Mouse (Mus musculus) brown adipose tissue, adult 24 weeks (tissue): ENCODE measurements around the gene Adam19. TPM values are rescaled to one million over a fixed set of nuclear protein-coding genes. Genes with fewer than 3 reads are reported as not detected.

Experiments used
- H3K27ac ChIP-seq: fragments of 200-500 bp; replicated peaks from 2 replicates; pipeline ENCODE4 v1.5.1; 2012; ENCODE audit warnings: low read depth, mild to moderate bottlenecking, low read length
- H3K4me1 ChIP-seq: fragments of 200-500 bp; 2 replicates; pipeline ENCODE4 v1.6.1; 2012; ENCODE audit warnings: low read length, mixed read lengths; ENCODE audit not compliant: control insufficient read depth, insufficient read depth, insufficient read length
- H3K4me3 ChIP-seq: fragments of 200-500 bp; 2 replicates; pipeline ENCODE4 v1.5.1; 2012; ENCODE audit warnings: low read depth, mild to moderate bottlenecking, low read length, moderate library complexity; ENCODE audit not compliant: insufficient read depth
- polyA plus RNA-seq: library from polyadenylated mRNA; stranded (reverse); fragments of >200 nt; gene quantifications from 2 replicates; pipeline ENCODE4 v1.2.4, GENCODE M21; 2012; ENCODE audit not compliant: missing spikeins, insufficient read depth, insufficient read length

Adam19 gene
- polyA plus RNA-seq, 1 experiment: 3.1 TPM

DNA sequence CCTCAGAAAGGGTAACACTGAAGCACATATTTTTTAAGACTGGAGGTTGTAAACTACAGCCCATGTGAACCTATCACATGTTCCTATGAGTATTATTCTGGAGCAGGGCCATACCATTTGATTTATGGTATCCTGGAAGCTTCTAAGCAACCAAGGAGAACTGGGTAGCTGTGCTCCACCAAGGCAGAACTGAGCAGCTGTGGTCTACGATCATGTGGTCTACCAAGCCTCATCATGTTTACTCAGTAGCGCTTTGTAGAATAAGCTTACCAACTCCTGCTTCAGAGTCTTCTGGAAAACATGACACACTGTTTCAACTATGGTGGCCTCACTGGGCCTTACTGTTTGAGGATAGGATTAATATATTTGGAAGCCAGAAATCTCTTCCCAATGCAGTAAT is 60.7 kb downstream of the Adam19 start:
- Histone ChIP-seq H3K27ac (no peak overlapping the region; the same call in 1 of the 2 replicates), H3K4me3 (no peak overlapping the region), H3K4me1 (peaks cover 23% of the 10 kb centered on the region)

DNA sequence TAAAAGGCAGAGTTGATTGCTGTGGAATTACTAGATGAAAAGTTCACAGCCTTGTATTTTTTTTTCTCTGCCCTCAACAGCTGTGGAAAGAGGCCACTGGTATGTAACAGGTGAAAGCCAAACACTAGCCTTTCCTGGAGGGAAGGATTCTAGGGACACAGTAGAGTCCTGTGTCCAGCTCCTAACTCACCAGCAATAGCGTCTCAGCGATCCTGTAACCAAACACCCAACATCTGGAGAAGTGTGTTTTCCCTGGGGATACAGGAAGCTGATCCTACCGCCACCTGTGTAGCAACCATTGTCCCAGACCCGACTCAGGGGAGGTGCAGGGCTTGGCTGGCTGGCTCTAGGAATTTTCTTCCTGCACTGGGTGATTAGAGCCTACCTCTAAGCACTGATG is 63.8 kb downstream of the Adam19 start:
- H3K4me1 ChIP-seq: peaks cover 29% of the 10 kb centered on the region
- H3K27ac ChIP-seq: peak overlapping the region; percentile 19
- H3K4me3 ChIP-seq: no peak overlapping the region

DNA sequence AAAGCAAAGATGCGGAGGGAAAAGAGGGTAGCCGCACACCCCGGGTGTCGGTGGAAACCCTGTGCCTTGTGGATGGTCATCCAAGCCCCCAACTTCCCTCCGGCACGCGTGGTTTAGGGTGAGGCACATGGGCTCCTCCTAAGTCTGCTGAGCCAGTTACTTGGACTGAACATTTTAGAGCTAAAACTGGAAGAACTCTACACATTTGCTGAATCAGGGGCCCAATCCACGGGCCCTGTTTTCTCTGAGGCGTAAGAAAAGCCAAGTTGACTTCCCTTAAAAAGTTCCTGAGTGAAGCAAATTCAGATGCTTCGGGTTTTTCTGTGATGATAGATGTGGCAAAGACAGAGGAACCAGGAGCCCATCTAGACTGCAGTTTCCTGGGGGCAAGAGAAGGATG is 64.3 kb downstream of the Adam19 start:
- peak overlapping the region; percentile 19 for H3K27ac ChIP-seq
- peaks cover 29% of the 10 kb centered on the region for H3K4me1 ChIP-seq
- H3K4me3 ChIP-seq: no peak overlapping the region

DNA sequence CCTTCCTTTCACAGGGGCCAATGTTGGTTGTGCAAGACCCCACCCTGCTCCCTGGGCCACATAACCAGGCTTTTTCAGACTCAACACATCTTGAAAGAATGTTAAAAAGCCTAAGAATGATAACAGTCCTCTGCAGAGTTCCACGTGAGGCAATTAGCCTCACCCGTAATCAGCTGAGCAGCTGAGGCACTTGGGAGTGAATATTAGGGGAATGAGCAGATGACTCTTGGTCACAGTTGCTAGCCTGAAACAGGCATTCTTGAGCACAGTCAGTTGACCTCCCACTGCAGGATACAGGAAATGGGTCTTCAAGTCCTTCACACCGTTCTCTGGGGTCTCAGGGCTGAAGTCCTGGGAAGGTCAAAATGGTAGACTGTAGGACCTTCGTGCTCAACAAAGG is 65.9 kb downstream of the Adam19 start:
- H3K4me1 ChIP-seq: peaks cover 24% of the 10 kb centered on the region
- no peak overlapping the region for H3K27ac ChIP-seq
- H3K4me3 ChIP-seq: no peak overlapping the region

DNA sequence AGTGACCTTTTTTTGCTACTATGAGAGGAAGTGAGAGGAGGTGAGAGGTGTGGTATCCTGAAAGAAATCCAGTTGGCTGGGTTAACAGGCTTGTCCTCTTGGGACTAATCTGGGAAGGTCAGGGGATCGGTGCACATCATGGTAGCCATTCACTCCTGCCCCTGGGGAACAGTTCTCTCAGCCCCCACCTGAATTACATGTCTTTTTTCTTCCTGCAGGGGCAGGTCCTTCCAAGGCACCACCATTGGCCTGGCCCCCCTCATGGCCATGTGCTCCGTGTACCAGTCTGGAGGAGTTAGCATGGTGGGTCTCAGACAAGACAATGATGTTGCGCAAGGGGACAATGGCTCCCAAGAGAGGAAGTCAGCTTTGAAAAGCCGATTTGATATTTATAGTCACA is 67.1 kb downstream of the Adam19 start:
- H3K27ac ChIP-seq: peak overlapping the region; percentile 35

DNA sequence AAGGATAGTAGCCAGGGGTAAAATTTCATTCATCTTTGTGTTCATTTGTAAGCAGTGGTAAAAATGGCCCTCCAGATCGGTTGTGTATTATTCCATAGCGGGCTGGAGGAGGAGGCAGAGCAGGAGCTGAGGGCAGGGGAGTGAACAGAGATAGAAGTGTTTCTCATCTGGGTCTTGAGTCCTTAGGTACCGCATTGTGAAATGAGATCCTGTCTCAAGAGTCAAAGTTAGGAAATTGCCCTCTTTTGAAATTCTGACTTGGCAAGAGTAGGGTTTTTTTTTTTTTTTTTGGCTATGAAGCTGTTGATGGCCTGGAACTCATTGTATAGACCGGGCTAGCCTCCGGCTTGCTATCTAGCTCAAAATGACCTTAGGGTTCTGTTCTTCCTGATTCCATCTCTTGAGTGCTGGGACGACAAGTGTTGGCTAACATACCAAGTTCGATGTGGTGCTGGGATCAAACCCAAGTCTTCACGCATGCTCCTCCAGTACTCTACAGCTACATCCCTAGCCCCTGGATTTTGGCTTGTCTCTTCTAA is 67.6 kb downstream of the Adam19 start:
- Histone ChIP-seq H3K4me1 (peaks cover 21% of the 10 kb centered on the region), H3K4me3 (no peak overlapping the region), H3K27ac (peak overlapping the region; percentile 37; the same call in 1 of the 2 replicates)

More for the DNA sequence above, 67.1 kb downstream of the Adam19 start:
- Histone ChIP-seq H3K4me3 (no peak overlapping the region), H3K4me1 (peaks cover 21% of the 10 kb centered on the region)

DNA sequence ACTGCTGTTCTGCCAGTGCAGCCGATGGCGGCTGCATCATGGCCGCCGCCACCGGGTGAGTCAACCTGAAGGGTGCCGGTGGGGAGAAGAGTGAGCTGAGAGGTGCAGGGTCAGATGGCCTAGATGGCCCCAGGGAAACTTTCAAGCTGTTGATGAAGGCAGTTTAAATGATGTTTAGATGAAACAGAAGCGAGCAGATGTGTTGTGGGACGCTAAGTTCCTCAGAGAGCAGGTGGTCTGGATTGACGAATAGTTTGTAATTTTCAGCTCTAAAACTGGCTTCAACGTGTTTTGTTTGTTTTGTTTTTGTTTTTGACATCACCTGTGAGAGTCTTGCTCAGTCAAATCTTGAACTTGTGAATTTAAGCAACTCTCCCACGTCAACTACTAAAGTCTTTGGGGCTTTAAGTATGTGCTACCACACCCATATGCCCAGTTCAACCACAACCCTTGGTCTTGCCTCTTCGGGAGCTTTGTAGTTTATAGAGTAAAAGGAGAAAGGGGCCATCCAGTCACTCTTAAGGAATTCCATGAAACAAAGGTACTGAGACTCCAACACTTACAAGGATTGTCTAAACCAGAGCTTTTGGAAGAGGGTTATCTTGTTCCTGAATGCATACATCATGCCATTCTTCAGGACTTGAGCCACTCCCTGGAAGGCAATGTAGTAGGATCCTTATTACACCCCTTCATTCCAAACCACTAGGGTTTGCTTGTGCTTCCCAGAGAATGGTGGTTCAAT is 69.5 kb downstream of the Adam19 start:
- H3K4me1 ChIP-seq: peaks cover 15% of the 10 kb centered on the region
- H3K4me3 ChIP-seq: no peak overlapping the region
- no peak overlapping the region for H3K27ac ChIP-seq

DNA sequence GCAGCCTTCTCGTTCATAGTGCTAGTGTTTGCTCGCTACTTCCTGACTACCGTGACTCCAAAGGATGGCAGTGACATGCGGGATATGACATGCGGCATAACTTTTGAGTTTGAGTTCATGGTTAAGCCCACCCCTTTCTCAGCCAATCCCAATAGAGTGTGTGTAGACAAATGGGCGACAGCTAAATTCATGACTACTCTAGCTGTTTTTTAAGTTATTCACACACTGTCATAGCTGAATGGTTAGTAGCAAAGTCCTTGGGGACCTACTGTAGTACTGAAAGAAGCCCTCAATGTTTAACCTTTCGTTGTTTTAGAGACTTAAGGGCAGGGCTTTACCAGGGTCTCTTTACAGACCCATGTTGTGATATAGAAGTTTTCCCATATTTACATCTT is 70.0 kb downstream of the Adam19 start:
- peaks cover 12% of the 10 kb centered on the region for H3K4me1 ChIP-seq

DNA sequence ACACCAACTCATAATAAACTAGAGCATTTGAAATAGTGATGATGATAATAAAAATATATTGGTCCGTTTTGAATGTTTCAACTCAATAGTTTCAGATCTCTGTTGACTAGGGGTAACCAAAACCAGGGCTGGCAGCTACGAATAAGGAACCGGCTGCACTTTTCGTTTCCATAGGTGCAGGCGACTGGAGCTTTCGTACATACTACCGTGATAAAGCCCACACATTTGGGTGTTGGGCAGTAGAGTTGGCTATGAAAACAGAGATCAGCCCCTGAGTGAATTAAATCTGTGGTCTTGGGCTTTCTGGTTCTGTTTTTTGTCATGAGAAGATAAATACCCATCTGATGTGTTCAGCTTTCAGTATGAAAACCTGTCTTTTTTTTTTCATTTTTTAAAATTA is 70.5 kb downstream of the Adam19 start:
- Histone ChIP-seq H3K4me3 (no peak overlapping the region), H3K4me1 (peaks cover 12% of the 10 kb centered on the region), H3K27ac (no peak overlapping the region)

More for the DNA sequence above, 70.0 kb downstream of the Adam19 start:
- H3K27ac ChIP-seq: no peak overlapping the region
- no peak overlapping the region for H3K4me3 ChIP-seq

DNA sequence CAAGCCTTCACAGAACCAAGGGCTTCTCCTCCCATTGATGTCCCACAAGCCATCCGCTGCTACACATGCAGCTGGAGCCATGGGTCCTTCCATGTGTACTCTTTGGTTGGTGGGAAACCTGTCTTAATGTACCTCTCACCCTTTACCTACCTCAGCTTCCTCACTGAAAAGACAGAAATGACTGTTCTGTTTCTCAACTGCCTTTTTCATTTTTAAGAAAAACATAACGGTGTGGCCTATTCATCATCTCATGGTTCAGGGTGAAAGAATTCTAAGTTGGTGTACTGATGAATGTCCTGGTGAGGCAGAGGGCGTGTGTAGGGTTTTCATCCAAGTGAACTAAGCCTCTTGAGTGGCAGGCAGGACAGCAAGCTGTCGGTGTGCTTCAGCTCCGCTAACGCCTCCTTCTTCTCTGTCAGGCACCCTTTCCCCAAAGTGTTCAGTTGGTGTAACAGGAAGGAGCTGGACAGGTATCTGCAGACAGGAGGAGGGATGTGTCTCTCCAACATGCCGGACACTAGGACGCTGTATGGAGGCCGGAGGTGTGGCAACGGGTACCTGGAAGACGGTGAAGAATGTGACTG is 71.1 kb downstream of the Adam19 start:
- H3K27ac ChIP-seq: peak overlapping the region; percentile 48
- peaks cover 12% of the 10 kb centered on the region for H3K4me1 ChIP-seq
- no peak overlapping the region for H3K4me3 ChIP-seq

DNA sequence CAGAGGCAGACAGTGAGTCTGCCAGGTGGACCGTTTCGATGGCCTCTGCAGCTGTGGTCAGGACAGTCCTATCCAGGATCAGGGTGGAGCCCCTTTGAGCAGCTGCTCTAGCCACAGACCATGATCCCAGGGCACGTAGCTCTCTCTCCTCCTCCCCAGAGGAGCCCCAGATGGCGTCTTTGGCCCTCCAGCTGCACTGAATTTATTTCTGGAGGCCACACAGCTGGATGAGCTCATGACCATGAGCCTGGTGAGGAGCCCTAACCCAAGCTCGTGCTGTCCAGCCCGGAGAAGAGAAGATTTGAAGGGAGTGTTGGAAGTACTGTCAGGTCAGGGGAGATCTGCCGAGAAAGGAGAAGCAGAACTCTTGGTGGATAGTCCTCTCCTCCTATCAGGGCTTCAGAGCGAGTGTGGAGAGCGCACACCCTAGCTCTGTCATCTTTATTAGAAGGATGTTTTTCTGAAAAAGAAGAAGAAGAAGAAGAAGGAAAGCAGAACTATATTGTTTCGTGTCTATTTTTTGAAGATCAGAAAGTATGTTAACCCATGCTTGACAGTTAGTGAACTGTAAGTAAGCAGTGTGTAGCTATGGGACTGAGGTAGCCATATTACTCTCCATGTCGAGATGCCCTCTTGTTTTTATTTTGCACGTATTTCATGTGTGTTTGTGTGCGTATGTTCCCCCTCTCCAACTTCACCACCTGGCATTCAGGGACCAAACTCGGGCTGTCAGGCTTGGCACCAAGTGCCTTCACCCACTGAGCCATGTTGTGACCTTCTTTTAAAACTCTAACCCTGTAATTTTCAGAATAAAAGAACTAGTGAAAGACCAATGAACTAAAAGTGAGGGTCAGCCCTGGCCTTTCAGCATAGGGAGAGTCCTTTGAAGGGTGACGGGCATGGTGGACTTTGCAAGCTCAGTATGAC is 72.1 kb downstream of the Adam19 start:
- Histone ChIP-seq H3K4me3 (no peak overlapping the region), H3K27ac (peak overlapping the region; percentile 48), H3K4me1 (peaks cover 6% of the 10 kb centered on the region)

DNA sequence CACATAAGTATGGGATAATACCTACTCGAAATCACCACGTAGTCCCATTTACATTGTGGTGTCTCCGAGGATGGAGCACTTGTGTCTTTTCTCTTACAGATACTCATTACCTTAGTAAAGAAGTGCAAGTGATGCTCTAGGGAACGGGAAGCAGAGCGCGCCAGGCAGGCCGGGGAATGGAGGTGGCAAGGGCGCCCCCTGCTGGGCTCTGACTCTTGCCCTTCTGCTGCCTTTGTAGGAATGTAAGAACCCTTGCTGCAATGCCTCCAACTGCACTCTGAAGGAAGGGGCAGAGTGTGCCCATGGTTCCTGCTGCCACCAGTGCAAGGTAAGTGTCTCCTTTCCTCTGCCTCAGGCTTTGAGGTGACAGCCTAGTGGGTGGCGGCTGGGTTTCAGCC is 72.8 kb downstream of the Adam19 start:
- Histone ChIP-seq H3K27ac (no peak overlapping the region), H3K4me1 (peaks cover 4% of the 10 kb centered on the region), H3K4me3 (no peak overlapping the region)

DNA sequence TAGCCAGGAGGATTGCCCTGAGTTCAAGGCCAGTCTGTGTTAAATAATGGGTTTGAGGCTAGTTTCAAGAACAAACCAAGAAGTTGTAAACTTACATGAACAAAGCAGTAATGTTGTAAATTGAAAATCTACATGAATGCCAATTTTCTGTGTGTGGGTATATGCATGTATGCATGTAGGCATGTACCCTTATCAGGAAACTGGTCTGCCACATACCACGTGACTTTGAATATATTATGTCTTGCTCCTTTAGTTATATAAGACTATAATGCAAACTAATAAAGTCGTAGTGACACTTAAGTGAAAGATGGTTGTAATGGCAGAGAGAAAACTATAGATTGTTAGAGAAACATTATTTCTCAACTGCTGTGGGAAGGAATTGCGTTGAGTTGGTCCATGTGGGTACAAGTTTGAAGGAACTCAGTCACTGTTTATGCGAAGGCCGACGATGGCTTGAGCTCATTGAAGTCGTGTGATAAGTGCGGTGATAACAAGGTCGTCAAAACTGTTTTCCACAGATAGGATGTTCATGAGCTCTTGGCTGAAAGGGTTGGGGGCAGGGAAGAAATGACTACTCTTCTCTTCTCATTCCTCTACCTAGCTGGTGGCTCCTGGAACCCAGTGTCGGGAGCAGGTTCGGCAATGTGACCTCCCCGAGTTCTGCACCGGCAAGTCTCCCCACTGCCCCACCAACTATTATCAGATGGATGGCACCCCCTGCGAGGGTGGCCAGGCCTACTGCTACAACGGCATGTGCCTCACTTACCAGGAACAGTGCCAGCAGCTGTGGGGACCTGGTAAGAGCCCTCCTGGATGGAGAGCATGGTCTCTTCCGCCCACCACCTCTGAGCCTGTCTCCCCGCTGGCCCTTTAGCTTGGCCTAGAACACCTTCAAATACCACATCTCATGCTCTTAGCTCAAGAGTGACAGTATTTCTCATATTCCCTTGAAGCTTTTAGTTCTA is 75.5 kb downstream of the Adam19 start:
- Histone ChIP-seq H3K4me1 (peaks cover 2% of the 10 kb centered on the region; the same call in 1 of the 2 replicates), H3K4me3 (no peak overlapping the region)

DNA sequence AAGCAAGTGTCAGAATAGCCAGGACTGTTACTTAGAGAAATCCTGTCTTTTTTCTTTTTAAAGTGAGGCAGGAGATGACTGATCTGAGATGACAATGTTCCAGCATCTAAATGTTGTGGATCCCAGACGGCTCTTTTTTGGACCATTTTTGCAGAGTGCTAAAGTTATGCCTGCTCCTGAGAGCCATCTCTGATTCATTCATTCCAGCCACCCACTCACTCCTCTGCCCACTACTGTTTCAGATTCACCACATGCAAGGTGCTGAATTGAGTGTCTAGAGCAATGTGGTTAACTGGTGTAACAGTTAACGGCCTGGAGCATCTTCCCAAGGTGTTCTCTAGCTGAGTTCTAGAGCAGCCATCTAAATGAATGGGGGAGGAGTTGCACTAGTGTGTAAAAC is 79.1 kb downstream of the Adam19 start:
- Histone ChIP-seq H3K4me3 (no peak overlapping the region), H3K4me1 (no peaks in the 10 kb centered on the region), H3K27ac (no peak overlapping the region)

More for the DNA sequence above, 75.5 kb downstream of the Adam19 start:
- H3K27ac ChIP-seq: peak overlapping the region; percentile 62
